Mouse (Mus musculus) lung, postnatal 0 days (tissue): ENCODE measurements around the gene Kpnb1. TPM values are rescaled to one million over a fixed set of nuclear protein-coding genes. Genes with fewer than 3 reads are reported as not detected.

Experiments
- ATAC-seq: fragments of 200-750 bp; cut with Nextera tagmentation; 2 replicates; pipeline ENCODE4 v1.8.0; 2017; ENCODE audit warnings: moderate library complexity
- DNase-seq: peaks from one replicate; pipeline ENCODE4 v3.0.0-alpha.2; 2016; ENCODE audit warnings: low spot score
- H3K27ac ChIP-seq: fragments of 300-500 bp; sonication (generic); 2 replicates; pipeline ENCODE4 v1.5.1; 2014; ENCODE audit warnings: antibody characterized with exemption, mild to moderate bottlenecking, low read length, mixed read lengths
- H3K27me3 ChIP-seq: fragments of 300-500 bp; sonication (generic); replicated peaks from 2 replicates; pipeline ENCODE4 v1.6.1; 2014; ENCODE audit warnings: low read length, mixed read lengths; ENCODE audit not compliant: insufficient read depth
- H3K36me3 ChIP-seq: fragments of 300-500 bp; sonication (generic); 2 replicates; pipeline ENCODE4 v1.6.1; 2014; ENCODE audit warnings: low read length, mixed read lengths; ENCODE audit not compliant: insufficient read depth
- H3K4me1 ChIP-seq: fragments of 300-500 bp; sonication (generic); 2 replicates; pipeline ENCODE4 v1.6.1; 2014; ENCODE audit warnings: antibody characterized with exemption, low read depth, low read length, mixed read lengths; ENCODE audit not compliant: insufficient read depth
- H3K4me2 ChIP-seq: fragments of 300-500 bp; sonication (generic); replicated peaks from 2 replicates; pipeline ENCODE4 v1.6.1; 2014; ENCODE audit warnings: low read depth, mild to moderate bottlenecking, low read length, moderate library complexity, mixed read lengths
- H3K4me3 ChIP-seq: fragments of 300-500 bp; sonication (generic); 2 replicates; pipeline ENCODE4 v1.5.1; 2014; ENCODE audit warnings: low read depth, low read length
- H3K9ac ChIP-seq: fragments of 300-500 bp; sonication (generic); replicated peaks from 2 replicates; pipeline ENCODE4 v1.6.1; 2014; ENCODE audit warnings: low read depth, mild to moderate bottlenecking
- H3K9me3 ChIP-seq: fragments of 300-500 bp; sonication (generic); 2 replicates; pipeline ENCODE4 v1.6.1; 2016; ENCODE audit warnings: low read length, mixed read lengths
- CTCF ChIP-seq: IDR thresholded peaks from 2 replicates; pipeline ENCODE4 v1.5.1; 2016; ENCODE audit warnings: antibody characterized with exemption, mild to moderate bottlenecking
- EP300 ChIP-seq: IDR thresholded peaks from 2 replicates; pipeline ENCODE4 v1.6.1; 2016; ENCODE audit warnings: antibody characterized with exemption, mild to moderate bottlenecking, control low read depth
- WGBS: fragments of 180-500 bp; shearing (Covaris S2); extraction: QIAGEN DNeasy Blood & Tissue Kit; methylation state at CpG from one replicate; pipeline ENCODE4 v1.1.7; 2014; 5-methylcytosine and 5-hydroxymethylcytosine counted together
- polyA plus RNA-seq: library from polyadenylated mRNA; unstranded; fragments of >200 nt; fragmentation: Nextera tagmentation; extraction: Ambion mirVana; gene quantifications from 2 replicates; pipeline ENCODE4 v1.2.1, GENCODE M21; 2015

Kpnb1 gene
- polyA plus RNA-seq, 1 experiment from 2014 or later: 17.0 TPM

GRCm38 (mm10) chr11:97178198-97178597 lies 9.5 kb downstream of the Kpnb1 start:
- no peaks in the 10 kb centered on the region for H3K4me1 ChIP-seq
- TF ChIP-seq EP300 (no peak), CTCF (no peak)
- H3K27ac ChIP-seq: no peak overlapping the region
- no peak overlapping the region for H3K4me3 ChIP-seq
- 94% methylated on average over 2 of the region's 2 CpGs for WGBS
- no peaks in the 10 kb centered on the region for H3K27me3 ChIP-seq
- ATAC-seq: no peak
- H3K9me3 ChIP-seq: no peaks in the 10 kb centered on the region
- no peak overlapping the region for H3K4me2 ChIP-seq
- peaks cover 62% of the 10 kb centered on the region for H3K36me3 ChIP-seq
- no peak for DNase-seq
- H3K9ac ChIP-seq: no peak overlapping the region

GRCm38 (mm10) chr11:97176851-97177250 lies 10.8 kb downstream of the Kpnb1 start:
- no peak overlapping the region for H3K4me3 ChIP-seq
- TF ChIP-seq CTCF (peak; percentile 79), EP300 (no peak)
- peaks cover 69% of the 10 kb centered on the region for H3K36me3 ChIP-seq
- H3K27me3 ChIP-seq: no peaks in the 10 kb centered on the region
- peak; percentile 78 for DNase-seq
- no peak overlapping the region for H3K27ac ChIP-seq
- H3K9me3 ChIP-seq: no peaks in the 10 kb centered on the region
- no peak overlapping the region for H3K9ac ChIP-seq
- H3K4me2 ChIP-seq: no peak overlapping the region
- ATAC-seq: peak; percentile 17; the same call in 1 of the 2 replicates
- 51% methylated on average over 3 of the region's 3 CpGs for WGBS
- H3K4me1 ChIP-seq: no peaks in the 10 kb centered on the region

- no peak overlapping the region for H3K4me2 ChIP-seq
- peaks cover 68% of the 10 kb centered on the region for H3K36me3 ChIP-seq
- TF ChIP-seq EP300 (no peak), CTCF (no peak)
- H3K9ac ChIP-seq: no peak overlapping the region
- H3K4me3 ChIP-seq: no peak overlapping the region
- no peaks in the 10 kb centered on the region for H3K4me1 ChIP-seq
- ATAC-seq: no peak
- DNase-seq: no peak
- H3K27me3 ChIP-seq: no peaks in the 10 kb centered on the region
- no peaks in the 10 kb centered on the region for H3K9me3 ChIP-seq
- no peak overlapping the region for H3K27ac ChIP-seq
- 92% methylated on average over 7 of the region's 7 CpGs for WGBS
Observed at GRCm38 (mm10) chr11:97175499-97175898, 12.2 kb downstream of the Kpnb1 start.

GRCm38 (mm10) chr11:97160341-97160740 lies 27.3 kb downstream of the Kpnb1 start:
- no peak overlapping the region for H3K27ac ChIP-seq
- TF ChIP-seq CTCF (no peak), EP300 (no peak)
- no peaks in the 10 kb centered on the region for H3K27me3 ChIP-seq
- 81% methylated on average over 6 of the region's 6 CpGs for WGBS
- no peaks in the 10 kb centered on the region for H3K9me3 ChIP-seq
- peaks cover 50% of the 10 kb centered on the region for H3K36me3 ChIP-seq
- H3K4me1 ChIP-seq: no peaks in the 10 kb centered on the region
- H3K4me3 ChIP-seq: no peak overlapping the region
- ATAC-seq (no peak), DNase-seq (no peak)
- H3K9ac ChIP-seq: no peak overlapping the region
- H3K4me2 ChIP-seq: no peak overlapping the region

- TF ChIP-seq CTCF (no peak), EP300 (no peak)
- no peak overlapping the region for H3K27ac ChIP-seq
- no peak overlapping the region for H3K4me2 ChIP-seq
- H3K27me3 ChIP-seq: no peaks in the 10 kb centered on the region
- no peak for DNase-seq
- 73% methylated on average over 7 of the region's 7 CpGs for WGBS
- H3K36me3 ChIP-seq: peaks cover 26% of the 10 kb centered on the region
- ATAC-seq: no peak
- H3K4me1 ChIP-seq: 0 out of 2 replicates have a peak, but pooled peaks cover 3% of the 10 kb centered on the region
- H3K9ac ChIP-seq: no peak overlapping the region
- no peak overlapping the region for H3K4me3 ChIP-seq
- H3K9me3 ChIP-seq: no peaks in the 10 kb centered on the region
Observed at GRCm38 (mm10) chr11:97156999-97157398, 30.7 kb downstream of the Kpnb1 start.

- Histone ChIP-seq H3K9ac (no peak overlapping the region), H3K4me3 (no peak overlapping the region), H3K27ac (no peak overlapping the region; the same call in 1 of the 2 replicates), H3K4me2 (no peak overlapping the region), H3K4me1 (0 out of 2 replicates have a peak, but pooled peaks cover 3% of the 10 kb centered on the region), H3K9me3 (no peaks in the 10 kb centered on the region), H3K27me3 (no peaks in the 10 kb centered on the region), H3K36me3 (no peaks in the 10 kb centered on the region)
- no peak for ATAC-seq
- WGBS: 30% methylated on average over 10 of the region's 10 CpGs
- DNase-seq: peak; percentile 27
- no peak for TF ChIP-seq EP300
- peak; percentile 44 for TF ChIP-seq CTCF
Observed at GRCm38 (mm10) chr11:97152662-97153287, 34.9 kb downstream of the Kpnb1 start.
